Mouse (Mus musculus) E14TG2a.4 (cell line): ENCODE data around the gene P2rx7.

Source experiments
- CTCF ChIP-seq: conservative IDR thresholded peaks from 2 replicates; pipeline ENCODE4 v1.5.1; 2014; ENCODE audit warnings: low read length
- NANOG ChIP-seq: IDR thresholded peaks from 2 replicates; pipeline ENCODE4 v1.6.1; 2014; ENCODE audit warnings: borderline replicate concordance, low read length, mixed read lengths
- POU5F1 ChIP-seq: IDR thresholded peaks from 2 replicates; pipeline ENCODE4 v1.6.1; 2014; ENCODE audit warnings: low read length, borderline replicate concordance

GRCm38 (mm10) chr5:122735853-122736252 is 92.1 kb downstream of the P2rx7 start:
- TF ChIP-seq CTCF (no peak), POU5F1 (no peak), NANOG (no peak)
